ENCODE assay signal across 8 mouse cellular contexts in genomic region chr2:160367448-160368208, GRCm38 (mm10). TPM values are rescaled to one million over a fixed set of nuclear protein-coding genes. Genes with fewer than 3 reads are reported as not detected.
A peak's percentile ranks its signal among the peaks of the same experiment; 100 is the strongest.
DNase-seq lines count a peak whose midpoint lies in the region; ATAC-seq and TF ChIP-seq lines count a peak whose summit lies in the region.

No protein-coding gene starts in this region.

- peak overlapping the region; percentile 99 for H3K4me2 ChIP-seq in heart, embryonic 15.5 days
- H3K4me2 ChIP-seq in liver, embryonic 14.5 days (ENCODE audit: low read depth) = peak overlapping the region; percentile 64
- H3K4me2 ChIP-seq in neural tube, embryonic 11.5 days (ENCODE audit: low read depth) = peak overlapping the region; percentile 96
- H3K4me2 ChIP-seq in stomach, postnatal 0 days (replicated peaks; ENCODE audit: low read depth) = peak overlapping the region; percentile 82

- no peaks in the 10 kb centered on the region for H3K36me3 ChIP-seq in forebrain, embryonic 10.5 days (replicated peaks)
- no peaks in the 10 kb centered on the region for H3K36me3 ChIP-seq in heart, embryonic 15.5 days
- no peaks in the 10 kb centered on the region for H3K36me3 ChIP-seq in liver, embryonic 14.5 days (replicated peaks; ENCODE audit: control insufficient read depth, insufficient read depth, low read depth)
- no peaks in the 10 kb centered on the region for H3K36me3 ChIP-seq in neural tube, embryonic 11.5 days (ENCODE audit: control insufficient read depth, insufficient read depth, low read length)
- no peaks in the 10 kb centered on the region for H3K36me3 ChIP-seq in stomach, postnatal 0 days (ENCODE audit: control insufficient read depth, insufficient read depth, low read length)

- ATAC-seq in heart, embryonic 15.5 days (replicated peaks; ENCODE audit: insufficient number of reproducible peaks, insufficient read depth, low FRiP score, low read depth) = peak; percentile 42
- ATAC-seq in liver, embryonic 14.5 days (ENCODE audit: insufficient read depth) = peak; percentile 36; the same call in 1 of the 2 replicates
- ATAC-seq in neural tube, embryonic 11.5 days (ENCODE audit: insufficient read depth, low FRiP score, low TSS enrichment) = peak; percentile 70
- ATAC-seq in stomach, postnatal 0 days (ENCODE audit: low FRiP score, low TSS enrichment) = peak; percentile 65

- TF ChIP-seq CTCF in liver, embryonic 14.5 days (IDR thresholded peaks at IDR 0.05; ENCODE audit: low read depth) = peak; percentile 89
- peak; percentile 98 for TF ChIP-seq CTCF in stomach, postnatal 0 days (IDR thresholded peaks at IDR 0.05; ENCODE audit: low read depth)

- H3K27ac ChIP-seq in brown adipose tissue, adult 24 weeks (replicated peaks; ENCODE audit: low read depth, low read length) = peak overlapping the region; percentile 49
- H3K27ac ChIP-seq in forebrain, embryonic 10.5 days = peak overlapping the region; percentile 86
- peak overlapping the region; percentile 89 for H3K27ac ChIP-seq in heart, embryonic 15.5 days
- H3K27ac ChIP-seq in liver, embryonic 14.5 days = no peak overlapping the region
- H3K27ac ChIP-seq in neural tube, embryonic 11.5 days (ENCODE audit: low read depth, low read length) = peak overlapping the region; percentile 80
- peak overlapping the region; percentile 81 for H3K27ac ChIP-seq in stomach, postnatal 0 days (replicated peaks)

- peaks cover 3% of the 10 kb centered on the region; the same call in 1 of the 2 replicates for H3K4me1 ChIP-seq in brown adipose tissue, adult 24 weeks (ENCODE audit: control insufficient read depth, insufficient read depth, insufficient read length, low read length)
- H3K4me1 ChIP-seq in forebrain, embryonic 10.5 days = peaks cover 62% of the 10 kb centered on the region
- peaks cover 50% of the 10 kb centered on the region for H3K4me1 ChIP-seq in heart, embryonic 15.5 days (replicated peaks)
- H3K4me1 ChIP-seq in liver, embryonic 14.5 days (replicated peaks; ENCODE audit: control insufficient read depth in 2 of 2, insufficient read depth in 2 of 2, low read length in 1 of 2) = no peaks in the 10 kb centered on the region
- peaks cover 5% of the 10 kb centered on the region; the same call in 1 of the 2 replicates for H3K4me1 ChIP-seq in neural tube, embryonic 11.5 days (ENCODE audit: control insufficient read depth, insufficient read depth, low read length)
- no peaks in the 10 kb centered on the region for H3K4me1 ChIP-seq in stomach, postnatal 0 days (replicated peaks; ENCODE audit: control insufficient read depth, insufficient read depth)

- WGBS in forebrain, embryonic 10.5 days = under 1% methylated on average over 45 of the region's 45 CpGs
- under 1% methylated on average over 45 of the region's 45 CpGs for WGBS in heart, embryonic 15.5 days
- under 1% methylated on average over 45 of the region's 45 CpGs for WGBS in liver, embryonic 14.5 days (ENCODE audit: insufficient replicate concordance)
- WGBS in neural tube, embryonic 11.5 days = under 1% methylated on average over 45 of the region's 45 CpGs
- WGBS in stomach, postnatal 0 days = under 1% methylated on average over 44 of the region's 45 CpGs

- peak overlapping the region; percentile 61 for H3K4me3 ChIP-seq in brown adipose tissue, adult 24 weeks (ENCODE audit: insufficient read depth, low read depth, low read length)
- peak overlapping the region; percentile 66 for H3K4me3 ChIP-seq in forebrain, embryonic 10.5 days
- peak overlapping the region; percentile 60 for H3K4me3 ChIP-seq in heart, embryonic 15.5 days
- peak overlapping the region; percentile 34 to 50 for H3K4me3 ChIP-seq in liver, embryonic 14.5 days (ENCODE audit: insufficient read depth in 1 of 2, low read depth in 2 of 2, low read length in 2 of 2)
- peak overlapping the region; percentile 52 for H3K4me3 ChIP-seq in neural tube, embryonic 11.5 days (ENCODE audit: low read depth, low read length)
- peak overlapping the region; percentile 60 for H3K4me3 ChIP-seq in stomach, postnatal 0 days (ENCODE audit: low read depth, low read length)

- DNase-seq in CD4-positive, CD25-positive, alpha-beta regulatory T cell, adult 2 months (ENCODE audit: low read depth, low spot score) = peak; percentile 71
- peak; percentile 94 for DNase-seq in forebrain, embryonic 10.5 days (ENCODE audit: extremely low spot score, low spot score)
- peak; percentile 91 to 93 for DNase-seq in kidney, postnatal 36 days
- peak; percentile 24 to 41 (median 40) for DNase-seq in liver, embryonic 14.5 days (ENCODE audit: low read depth in 3 of 3, low spot score in 3 of 3)
- DNase-seq in neural tube, embryonic 11.5 days (ENCODE audit: low spot score) = peak; percentile 93
- peak; percentile 90 for DNase-seq in stomach, postnatal 0 days (ENCODE audit: low spot score)

- no peaks in the 10 kb centered on the region for H3K9me3 ChIP-seq in forebrain, embryonic 10.5 days
- no peaks in the 10 kb centered on the region for H3K9me3 ChIP-seq in heart, embryonic 15.5 days (replicated peaks)
- no peaks in the 10 kb centered on the region for H3K9me3 ChIP-seq in liver, embryonic 14.5 days (ENCODE audit: control insufficient read depth, low read length)
- no peaks in the 10 kb centered on the region for H3K9me3 ChIP-seq in neural tube, embryonic 11.5 days (ENCODE audit: control insufficient read depth, low read length)
- no peaks in the 10 kb centered on the region for H3K9me3 ChIP-seq in stomach, postnatal 0 days (ENCODE audit: control insufficient read depth, low read length)

- H3K27me3 ChIP-seq in forebrain, embryonic 10.5 days (ENCODE audit: poor library complexity, severe bottlenecking) = peaks cover 90% of the 10 kb centered on the region
- H3K27me3 ChIP-seq in heart, embryonic 15.5 days = peaks cover 71% of the 10 kb centered on the region
- peaks cover 94% of the 10 kb centered on the region for H3K27me3 ChIP-seq in liver, embryonic 14.5 days (ENCODE audit: control insufficient read depth, insufficient read depth, low read length)
- peaks cover 76% of the 10 kb centered on the region for H3K27me3 ChIP-seq in neural tube, embryonic 11.5 days (ENCODE audit: control insufficient read depth, insufficient read depth, low read length)
- peaks cover 29% of the 10 kb centered on the region; the same call in 1 of the 2 replicates for H3K27me3 ChIP-seq in stomach, postnatal 0 days (ENCODE audit: control insufficient read depth, insufficient read depth, low read length)

- peak overlapping the region; percentile 53 for H3K9ac ChIP-seq in heart, embryonic 15.5 days
- no peak overlapping the region for H3K9ac ChIP-seq in liver, embryonic 14.5 days (replicated peaks)
- H3K9ac ChIP-seq in neural tube, embryonic 11.5 days (ENCODE audit: low read length) = peak overlapping the region; percentile 75
- peak overlapping the region; percentile 53 for H3K9ac ChIP-seq in stomach, postnatal 0 days (ENCODE audit: low read length)

- no peak for TF ChIP-seq EP300 in liver, embryonic 14.5 days (IDR thresholded peaks at IDR 0.05; ENCODE audit: low read depth)
- no peak for TF ChIP-seq EP300 in stomach, postnatal 0 days (optimal IDR thresholded peaks at IDR 0.05)

RNA-seq across cellular contexts. Expression of gene Mafb, which starts 0.8 kb away (rescaled TPM):
- 6.1 and 9.8 TPM in 2 replicates for polyA plus RNA-seq in brown adipose tissue, adult 24 weeks (2012; ENCODE audit: insufficient read depth, insufficient read length, missing spikeins)
- 2.0 and 2.3 TPM in 2 replicates for polyA plus RNA-seq in forebrain, embryonic 10.5 days (2016; fragmentation: Nextera tagmentation; extraction: Ambion mirVana)
- polyA plus RNA-seq in heart, embryonic 15.5 days (2015; fragmentation: Nextera tagmentation; extraction: Ambion mirVana) = 6.7 and 9.5 TPM in 2 replicates
- 2.0 and 2.2 TPM in 2 replicates for polyA plus RNA-seq in liver, embryonic 14.5 days (2012; rRNA removed)
- polyA plus RNA-seq in liver, embryonic 14.5 days (2014; fragmentation: Nextera tagmentation; extraction: Ambion mirVana) = 2.3 and 2.6 TPM in 2 replicates
- 11.6 and 13.3 TPM in 2 replicates for polyA plus RNA-seq in neural tube, embryonic 11.5 days (2014; fragmentation: Nextera tagmentation; extraction: Ambion mirVana)
- 4.3 and 4.9 TPM in 2 replicates for polyA plus RNA-seq in stomach, postnatal 0 days (2015; fragmentation: Nextera tagmentation; extraction: Ambion mirVana)

RNA-seq across cellular contexts. Expression of gene Gm826, which starts 33.7 kb away (rescaled TPM):
- polyA plus RNA-seq in brown adipose tissue, adult 24 weeks (2012; ENCODE audit: insufficient read depth, insufficient read length, missing spikeins) = 2.1 TPM in 1 of 2 replicates, not detected in the other
- polyA plus RNA-seq in forebrain, embryonic 10.5 days (2016; fragmentation: Nextera tagmentation; extraction: Ambion mirVana) = not detected in 2 replicates
- polyA plus RNA-seq in heart, embryonic 15.5 days (2015; fragmentation: Nextera tagmentation; extraction: Ambion mirVana) = 12.2 and 14.5 TPM in 2 replicates
- polyA plus RNA-seq in liver, embryonic 14.5 days (2012; rRNA removed) = 5.3 and 5.5 TPM in 2 replicates
- 7.0 and 8.0 TPM in 2 replicates for polyA plus RNA-seq in liver, embryonic 14.5 days (2014; fragmentation: Nextera tagmentation; extraction: Ambion mirVana)
- not detected in 2 replicates for polyA plus RNA-seq in neural tube, embryonic 11.5 days (2014; fragmentation: Nextera tagmentation; extraction: Ambion mirVana)
- polyA plus RNA-seq in stomach, postnatal 0 days (2015; fragmentation: Nextera tagmentation; extraction: Ambion mirVana) = not detected in 2 replicates

Comparison
In these comparisons a context has a peak if more than half of its experiments do, and no peak if none do; other contexts are left out.
1. DNase-seq: peak in every context shown above with its lines; median percentile 94 in forebrain, embryonic 10.5 days; 93 in neural tube, embryonic 11.5 days; 92 in kidney, postnatal 36 days; 90 in stomach, postnatal 0 days; 71 in CD4-positive, CD25-positive, alpha-beta regulatory T cell, adult 2 months; 40 in liver, embryonic 14.5 days.